Mouse (Mus musculus) liver, embryonic 14.5 days (tissue): ENCODE measurements around the gene Epha5.

Source experiments
- CTCF ChIP-seq: IDR thresholded peaks from 2 replicates; pipeline ENCODE4 v1.5.1; 2016; ENCODE audit warnings: antibody characterized with exemption, low read depth, control low read depth
- EP300 ChIP-seq: IDR thresholded peaks from 2 replicates; pipeline ENCODE4 v1.6.1; 2016; ENCODE audit warnings: antibody characterized with exemption, low read depth

DNA sequence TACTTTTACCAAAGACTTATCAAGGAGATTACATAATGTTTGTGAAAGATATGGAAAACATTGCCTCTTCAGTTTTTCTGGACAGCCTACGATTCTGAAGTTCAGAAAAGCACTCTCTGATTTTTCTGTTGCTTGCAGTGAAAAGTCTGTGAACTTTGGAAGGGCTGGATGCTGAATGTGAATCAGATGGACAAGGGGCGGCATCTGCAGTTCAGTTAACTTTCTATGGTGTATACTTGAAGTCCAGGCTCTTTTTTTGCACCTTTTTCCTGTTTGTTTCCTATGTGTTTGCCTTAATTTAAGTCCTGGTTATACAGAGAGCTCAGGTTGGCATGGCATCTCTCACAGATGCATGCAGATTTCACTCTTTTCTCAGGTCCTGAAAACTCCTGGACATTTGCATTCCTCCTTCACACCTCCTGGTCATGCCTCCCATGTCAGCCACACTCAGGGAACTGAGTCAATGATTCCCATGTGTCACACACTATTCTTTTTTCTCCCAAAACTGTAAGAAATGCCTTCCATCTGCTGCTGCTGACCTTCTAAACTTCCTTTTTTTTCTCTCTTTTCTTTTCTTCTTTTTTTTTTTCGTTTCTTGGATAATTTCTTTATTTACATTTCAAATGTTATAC lies 81.2 kb downstream of the Epha5 start:
- TF ChIP-seq CTCF (no peak), EP300 (no peak)
